Mouse (Mus musculus) neural tube, embryonic 13.5 days (tissue): ENCODE data around the gene Plekhd1. TPM values are rescaled to one million over a fixed set of nuclear protein-coding genes. Genes with fewer than 3 reads are reported as not detected.
A peak's percentile ranks its signal among the peaks of the same experiment; 100 is the strongest.

Experiments used
- ATAC-seq: fragments of 200-750 bp; cut with Nextera tagmentation; 2 replicates; pipeline ENCODE4 v1.8.0; 2017; ENCODE audit warnings: low read depth, mild to moderate bottlenecking, moderate TSS enrichment, moderate library complexity
- H3K27ac ChIP-seq: fragments of 300-500 bp; sonication (generic); replicated peaks from 2 replicates; pipeline ENCODE4 v1.5.1; 2015; ENCODE audit warnings: moderate library complexity, mild to moderate bottlenecking, inconsistent platforms
- H3K27me3 ChIP-seq: fragments of 300-500 bp; sonication (generic); 2 replicates; pipeline ENCODE4 v1.6.1; 2015; ENCODE audit warnings: mild to moderate bottlenecking, inconsistent platforms
- H3K36me3 ChIP-seq: fragments of 300-500 bp; sonication (generic); 2 replicates; pipeline ENCODE4 v1.6.1; 2015; ENCODE audit warnings: mild to moderate bottlenecking, inconsistent platforms
- H3K4me1 ChIP-seq: fragments of 300-500 bp; sonication (generic); replicated peaks from 2 replicates; pipeline ENCODE4 v1.6.1; 2015; ENCODE audit warnings: inconsistent platforms
- H3K4me2 ChIP-seq: fragments of 300-500 bp; sonication (generic); 2 replicates; pipeline ENCODE4 v1.6.1; 2015; ENCODE audit warnings: inconsistent platforms, mild to moderate bottlenecking, moderate library complexity
- H3K4me3 ChIP-seq: fragments of 300-500 bp; sonication (generic); 2 replicates; pipeline ENCODE4 v1.5.1; 2015; ENCODE audit warnings: mild to moderate bottlenecking, inconsistent platforms
- H3K9ac ChIP-seq: fragments of 300-500 bp; sonication (generic); 2 replicates; pipeline ENCODE4 v1.6.1; 2015; ENCODE audit warnings: moderate library complexity, mild to moderate bottlenecking, inconsistent platforms
- H3K9me3 ChIP-seq: fragments of 300-500 bp; sonication (generic); 2 replicates; pipeline ENCODE4 v1.6.1; 2016; ENCODE audit warnings: inconsistent platforms
- WGBS: fragments of 180-500 bp; shearing (Covaris S2); methylation state at CpG from one replicate; pipeline ENCODE4 v1.1.7; 2015; 5-methylcytosine and 5-hydroxymethylcytosine counted together
- polyA plus RNA-seq: library from polyadenylated mRNA; unstranded; fragments of >200 nt; fragmentation: Nextera tagmentation; extraction: Ambion mirVana; gene quantifications from 2 replicates; pipeline ENCODE4 v1.2.1, GENCODE M21; 2015

The Plekhd1 gene
- polyA plus RNA-seq, 1 experiment from 2014 or later, result 7.4 TPM

DNA sequence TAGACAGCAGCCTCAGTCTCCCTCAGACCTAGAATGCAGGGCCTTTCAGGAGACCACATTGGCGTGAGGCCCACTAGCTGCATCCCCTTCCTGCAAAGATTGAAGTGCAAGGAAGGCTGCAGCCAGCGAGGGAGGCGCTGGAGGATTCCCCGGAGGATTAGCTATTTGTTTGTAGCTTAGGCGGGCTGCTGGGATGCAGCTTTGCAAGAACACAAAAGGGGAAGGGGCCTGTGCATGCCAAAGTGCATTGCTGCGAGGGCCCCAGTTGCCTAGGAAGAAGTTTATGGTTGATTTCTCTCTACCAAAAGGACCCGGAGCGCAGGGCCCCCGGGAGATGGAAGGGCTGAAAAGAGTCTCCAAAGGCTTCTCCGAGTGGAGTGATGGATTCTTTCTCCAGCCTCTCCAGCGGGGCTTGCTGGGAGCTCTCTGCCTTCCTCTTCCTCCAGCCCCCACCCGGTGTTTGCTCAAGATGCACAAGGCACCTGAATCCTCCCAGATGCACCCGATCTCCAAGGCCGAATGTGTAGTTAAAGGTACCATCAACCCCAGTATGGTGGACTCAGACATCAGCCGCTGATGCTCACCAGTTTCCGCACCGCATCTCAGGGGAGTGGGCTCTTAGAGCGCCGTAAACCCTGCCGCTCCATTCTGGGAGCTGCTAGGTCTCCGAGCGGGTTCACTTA is 67.5 kb downstream of the Plekhd1 start:
- no peaks in the 10 kb centered on the region for H3K9me3 ChIP-seq
- H3K36me3 ChIP-seq, result peaks cover 35% of the 10 kb centered on the region
- peaks cover 9% of the 10 kb centered on the region for H3K27me3 ChIP-seq
- ATAC-seq, result peak; percentile 51
- under 1% methylated on average over 22 of the region's 22 CpGs for WGBS
- peak overlapping the region; percentile 94 for H3K9ac ChIP-seq
- H3K4me1 ChIP-seq, result peaks cover 36% of the 10 kb centered on the region
- peak overlapping the region; percentile 61 for H3K4me3 ChIP-seq
- H3K27ac ChIP-seq, result peak overlapping the region; percentile 96
- peak overlapping the region; percentile 77 for H3K4me2 ChIP-seq

DNA sequence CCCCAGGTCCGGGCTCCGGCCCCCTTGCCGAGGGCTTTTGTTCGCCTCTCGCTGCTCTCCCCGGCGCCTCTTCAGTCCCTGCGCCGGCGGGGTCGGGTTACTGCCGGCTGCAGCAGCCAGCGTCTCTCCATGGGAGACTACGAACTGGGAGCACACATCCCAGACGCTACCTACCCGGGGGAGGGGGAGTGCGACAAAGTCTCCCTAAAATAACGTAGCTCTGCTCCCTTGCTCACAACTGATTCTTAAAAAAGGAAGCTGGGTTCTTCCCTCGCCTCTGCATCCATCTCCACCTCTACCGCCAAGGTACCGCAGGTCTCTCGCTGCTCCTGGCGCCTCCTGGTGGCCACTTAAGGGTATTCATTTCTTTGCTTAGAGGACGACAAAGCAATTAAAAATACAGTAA is 68.0 kb downstream of the Plekhd1 start, which contains the start of gene Ccdc177:
Gene Ccdc177, minus strand, starts transcription at position 292 of the 406 bp plus-strand sequence.
- Histone ChIP-seq H3K36me3 (peaks cover 30% of the 10 kb centered on the region), H3K27ac (peak within 1 kb of the TSS; percentile 96), H3K27me3 (peaks cover 9% of the 10 kb centered on the region), H3K4me2 (peak within 1 kb of the TSS; percentile 77), H3K4me3 (peak within 1 kb of the TSS; percentile 61), H3K9me3 (no peaks in the 10 kb centered on the region), H3K4me1 (peaks cover 36% of the 10 kb centered on the region), H3K9ac (peak within 1 kb of the TSS; percentile 94)
- peak; percentile 47 for ATAC-seq
- under 1% methylated on average over 24 of the region's 24 CpGs for WGBS

DNA sequence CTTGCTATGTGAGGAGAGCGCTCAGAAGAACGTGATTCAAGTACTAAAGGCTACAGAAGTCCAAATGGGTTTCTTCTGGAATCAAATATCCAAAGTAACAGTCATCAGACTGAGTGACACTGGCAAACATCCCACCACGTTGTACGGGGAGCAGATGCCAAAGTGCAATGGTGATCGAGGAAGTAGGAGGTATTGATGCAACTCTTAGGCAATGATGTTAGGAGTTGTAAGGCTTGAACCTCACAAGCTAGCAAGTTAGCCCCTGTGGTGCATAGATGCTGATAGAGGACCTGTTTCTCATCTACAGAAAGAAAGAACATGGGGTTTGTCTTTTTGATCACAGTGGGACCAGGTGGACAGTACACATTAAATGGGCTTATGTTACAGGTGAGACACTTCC is 70.6 kb downstream of the Plekhd1 start:
- Histone ChIP-seq H3K36me3 (peaks cover 6% of the 10 kb centered on the region; the same call in 1 of the 2 replicates), H3K4me1 (peaks cover 24% of the 10 kb centered on the region), H3K27me3 (no peaks in the 10 kb centered on the region), H3K4me3 (no peak overlapping the region), H3K4me2 (no peak overlapping the region), H3K9ac (no peak overlapping the region), H3K27ac (no peak overlapping the region), H3K9me3 (no peaks in the 10 kb centered on the region)
- ATAC-seq, result no peak
- WGBS, result 91% methylated on average over 5 of the region's 5 CpGs

DNA sequence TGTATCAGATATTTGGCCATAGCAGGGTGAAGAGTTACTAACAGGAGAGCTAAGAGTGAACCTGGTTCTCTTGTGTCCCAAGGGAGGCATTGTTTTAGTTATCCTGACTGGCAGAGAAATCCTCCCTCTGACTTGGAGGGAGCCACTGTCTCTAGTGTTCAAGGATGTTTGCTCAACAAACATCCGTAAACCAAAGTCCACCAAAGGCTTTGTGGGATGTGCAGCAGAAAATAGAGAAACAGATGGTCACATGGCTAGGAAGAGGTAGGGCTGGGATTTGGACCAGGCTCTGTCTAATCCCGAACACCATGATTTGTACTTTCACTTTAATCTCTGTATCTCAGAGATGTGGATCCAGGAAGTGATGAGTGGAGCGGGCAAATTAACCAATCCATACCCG is 71.7 kb downstream of the Plekhd1 start:
- 74% methylated on average over 4 of the region's 4 CpGs for WGBS
- no peak for ATAC-seq

DNA sequence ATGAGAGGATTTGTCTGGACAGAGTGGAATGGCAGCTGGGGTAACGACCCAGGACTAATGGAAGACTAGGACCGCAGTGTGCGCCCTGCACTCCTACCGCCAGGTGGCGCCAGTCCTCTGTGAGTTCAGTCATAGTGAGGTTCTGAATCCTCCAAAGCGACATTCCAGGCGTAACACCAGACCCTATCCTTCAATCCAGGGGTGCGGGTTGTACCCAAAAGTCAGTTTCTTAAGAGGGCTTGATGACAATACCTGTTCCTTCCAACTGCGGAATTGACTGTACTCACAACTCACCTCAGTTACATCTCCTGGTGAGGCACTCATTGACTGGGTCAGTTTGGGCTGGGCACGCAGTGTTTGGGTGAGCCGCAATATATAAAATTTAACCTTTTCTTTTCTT is 77.3 kb downstream of the Plekhd1 start:
- no peaks in the 10 kb centered on the region for H3K27me3 ChIP-seq
- H3K4me1 ChIP-seq, result no peaks in the 10 kb centered on the region
- peak; percentile 88 for ATAC-seq
- H3K4me2 ChIP-seq, result no peak overlapping the region
- no peaks in the 10 kb centered on the region for H3K9me3 ChIP-seq
- WGBS, result 17% methylated on average over 11 of the region's 11 CpGs
- H3K4me3 ChIP-seq, result no peak overlapping the region
- no peak overlapping the region for H3K9ac ChIP-seq
- H3K36me3 ChIP-seq, result no peaks in the 10 kb centered on the region
- H3K27ac ChIP-seq, result no peak overlapping the region

More for the DNA sequence above, 71.7 kb downstream of the Plekhd1 start:
- no peaks in the 10 kb centered on the region for H3K27me3 ChIP-seq
- H3K36me3 ChIP-seq, result no peaks in the 10 kb centered on the region
- H3K27ac ChIP-seq, result no peak overlapping the region
- no peak overlapping the region for H3K4me2 ChIP-seq
- no peak overlapping the region for H3K4me3 ChIP-seq
- H3K9ac ChIP-seq, result no peak overlapping the region
- H3K9me3 ChIP-seq, result no peaks in the 10 kb centered on the region
- H3K4me1 ChIP-seq, result peaks cover 12% of the 10 kb centered on the region

Other genes with a start within 250 kb of the Plekhd1 start
- 47.7 and 51.4 TPM in 2 replicates for gene Exd2, start 229.5 kb upstream of the Plekhd1 start, polyA plus RNA-seq
- 27.9 and 28.9 TPM in 2 replicates for gene Galnt16, start 174.3 kb upstream of the Plekhd1 start, polyA plus RNA-seq
- 22.0 and 22.6 TPM in 2 replicates for gene Slc39a9, start 48.7 kb upstream of the Plekhd1 start, polyA plus RNA-seq
- gene Erh, start 48.2 kb upstream of the Plekhd1 start, polyA plus RNA-seq, result 296 and 300 TPM in 2 replicates
- 2.8 and 2.9 TPM in 2 replicates for gene Ccdc177, start 68.1 kb downstream of the Plekhd1 start, polyA plus RNA-seq
- 12.3 and 12.9 TPM in 2 replicates for gene Susd6, start 97.9 kb downstream of the Plekhd1 start, polyA plus RNA-seq